8 mouse cellular contexts compared by ENCODE assay signal in the genomic region with DNA sequence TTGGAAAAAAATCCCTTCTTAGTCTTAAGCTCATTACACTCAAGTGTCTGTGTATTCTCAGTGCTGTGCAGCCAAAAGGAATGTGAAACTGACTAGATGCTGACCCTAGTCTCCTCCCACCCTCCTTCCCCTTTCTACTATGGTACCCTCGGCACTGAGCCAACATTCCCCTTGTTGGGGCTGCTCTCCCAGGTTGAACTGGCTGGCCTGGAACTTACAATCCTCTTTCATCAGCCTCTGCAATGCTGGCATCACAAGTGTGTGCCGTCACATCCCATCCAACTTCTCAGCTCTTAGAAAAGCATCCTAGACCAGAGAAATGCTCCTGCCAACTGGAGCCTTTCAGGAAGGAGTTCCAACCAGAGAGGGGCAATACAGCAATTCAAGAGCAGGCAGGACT. TPM values are rescaled to one million over a fixed set of nuclear protein-coding genes. Genes with fewer than 3 reads are reported as not detected.
DNase-seq lines count a peak whose midpoint lies in the region; ATAC-seq lines count a peak whose summit lies in the region.

No protein-coding gene starts in this region.

- H3K4me3 ChIP-seq in embryonic facial prominence, embryonic 13.5 days, result no peak overlapping the region
- no peak overlapping the region for H3K4me3 ChIP-seq in neural tube, embryonic 14.5 days (ENCODE audit: low read depth, low read length)

- H3K4me2 ChIP-seq in embryonic facial prominence, embryonic 13.5 days, result no peak overlapping the region
- no peak overlapping the region for H3K4me2 ChIP-seq in neural tube, embryonic 14.5 days (ENCODE audit: low read depth, low read length)

- no peak overlapping the region for H3K9ac ChIP-seq in embryonic facial prominence, embryonic 13.5 days
- no peak overlapping the region for H3K9ac ChIP-seq in neural tube, embryonic 14.5 days (replicated peaks; ENCODE audit: low read depth, low read length)

- no peaks in the 10 kb centered on the region for H3K9me3 ChIP-seq in embryonic facial prominence, embryonic 13.5 days
- H3K9me3 ChIP-seq in neural tube, embryonic 14.5 days (ENCODE audit: control insufficient read depth, low read length), result no peaks in the 10 kb centered on the region

- DNase-seq in layer of hippocampus, adult 11-12 months (ENCODE audit: low spot score), result peak; percentile 47
- DNase-seq in layer of hippocampus, postnatal 36 days, result no peak
- peak; percentile 78 for DNase-seq in NIH3T3 (ENCODE audit: low read depth)
- DNase-seq in kidney, adult 9 months, result peak; percentile 49
- DNase-seq in frontal cortex, postnatal 14 days (ENCODE audit: low spot score in 2 of 2), result no peak
- DNase-seq in ovary, postnatal 10 days (ENCODE audit: low spot score), result no peak

- H3K27me3 ChIP-seq in embryonic facial prominence, embryonic 13.5 days, result no peaks in the 10 kb centered on the region
- no peaks in the 10 kb centered on the region for H3K27me3 ChIP-seq in neural tube, embryonic 14.5 days (ENCODE audit: control insufficient read depth, insufficient read depth, low read length)

- no peaks in the 10 kb centered on the region for H3K36me3 ChIP-seq in embryonic facial prominence, embryonic 13.5 days
- no peaks in the 10 kb centered on the region for H3K36me3 ChIP-seq in neural tube, embryonic 14.5 days (ENCODE audit: control insufficient read depth, insufficient read depth, low read length)

- peak overlapping the region; percentile 44 for H3K27ac ChIP-seq in embryonic facial prominence, embryonic 13.5 days
- H3K27ac ChIP-seq in neural tube, embryonic 14.5 days (ENCODE audit: low read depth, low read length), result no peak overlapping the region

- no peak for ATAC-seq in embryonic facial prominence, embryonic 13.5 days (ENCODE audit: insufficient number of reproducible peaks, insufficient read depth, low FRiP score, low TSS enrichment, low read depth)
- peak; percentile 46; the same call in 1 of the 2 replicates for ATAC-seq in neural tube, embryonic 14.5 days (ENCODE audit: low read depth)

- WGBS in embryonic facial prominence, embryonic 13.5 days, result 42% methylated on average over 2 of the region's 2 CpGs
- WGBS in neural tube, embryonic 14.5 days, result 61% methylated on average over 2 of the region's 2 CpGs

- peaks cover 32% of the 10 kb centered on the region for H3K4me1 ChIP-seq in embryonic facial prominence, embryonic 13.5 days
- 0 out of 2 replicates have a peak, but pooled peaks cover 2% of the 10 kb centered on the region for H3K4me1 ChIP-seq in neural tube, embryonic 14.5 days (ENCODE audit: control insufficient read depth, insufficient read depth, low read length)

RNA-seq across cellular contexts. Expression of gene N4bp1, which starts 11.9 kb away (rescaled TPM):
- total RNA-seq in layer of hippocampus, postnatal 36 days (2021), result 10 to 100 TPM; 38.5 to 40.9 TPM
- 11.2 and 12.6 TPM in 2 replicates for polyA plus RNA-seq in embryonic facial prominence, embryonic 13.5 days (2015; fragmentation: Nextera tagmentation; extraction: Ambion mirVana)
- 11.4 and 12.7 TPM in 2 replicates for polyA plus RNA-seq in neural tube, embryonic 14.5 days (2014; fragmentation: Nextera tagmentation; extraction: Ambion mirVana)

Comparison
In these comparisons a context has a peak if more than half of its experiments do, and no peak if none do; other contexts are left out.
1. DNase-seq: peak in layer of hippocampus, adult 11-12 months (single experiment), NIH3T3 (single experiment) and kidney, adult 9 months (single experiment); none in layer of hippocampus, postnatal 36 days (0 of 2), frontal cortex, postnatal 14 days (0 of 2) and ovary, postnatal 10 days (single experiment).